Mouse (Mus musculus) midbrain, embryonic 14.5 days (tissue): ENCODE measurements around the gene Taf4. TPM values are rescaled to one million over a fixed set of nuclear protein-coding genes. Genes with fewer than 3 reads are reported as not detected.

ENCODE experiments used
- ATAC-seq: fragments of 200-750 bp; cut with Nextera tagmentation; 2 replicates; pipeline ENCODE4 v1.8.0; 2017; ENCODE audit warnings: moderate number of reproducible peaks, moderate library complexity; ENCODE audit not compliant: low FRiP score, low TSS enrichment
- DNase-seq: peaks from one replicate; pipeline ENCODE4 v3.0.0-alpha.2; 2015
- H3K27ac ChIP-seq: fragments of 300-500 bp; sonication (generic); replicated peaks from 2 replicates; pipeline ENCODE4 v1.5.1; 2014; ENCODE audit warnings: mild to moderate bottlenecking, low read depth, low read length, moderate library complexity
- H3K27me3 ChIP-seq: fragments of 300-500 bp; sonication (generic); 2 replicates; pipeline ENCODE4 v1.6.1; 2014; ENCODE audit warnings: low read length, control low read depth, mixed read lengths; ENCODE audit not compliant: control insufficient read depth, insufficient read depth
- H3K36me3 ChIP-seq: fragments of 300-500 bp; sonication (generic); 2 replicates; pipeline ENCODE4 v1.6.1; 2014; ENCODE audit warnings: low read length, control low read depth; ENCODE audit not compliant: control insufficient read depth, insufficient read depth
- H3K4me1 ChIP-seq: fragments of 300-500 bp; sonication (generic); 2 replicates; pipeline ENCODE4 v1.6.1; 2014; ENCODE audit warnings: mild to moderate bottlenecking, antibody characterized with exemption, low read length, control low read depth; ENCODE audit not compliant: control insufficient read depth, insufficient read depth
- H3K4me2 ChIP-seq: fragments of 300-500 bp; sonication (generic); 2 replicates; pipeline ENCODE4 v1.6.1; 2014; ENCODE audit warnings: mild to moderate bottlenecking, low read length, moderate library complexity
- H3K4me3 ChIP-seq: fragments of 300-500 bp; sonication (generic); replicated peaks from 2 replicates; pipeline ENCODE4 v1.5.1; 2014; ENCODE audit warnings: low read depth, low read length
- H3K9ac ChIP-seq: fragments of 300-500 bp; sonication (generic); replicated peaks from 2 replicates; pipeline ENCODE4 v1.6.1; 2014; ENCODE audit warnings: mild to moderate bottlenecking, low read length, moderate library complexity
- H3K9me3 ChIP-seq: fragments of 300-500 bp; sonication (generic); 2 replicates; pipeline ENCODE4 v1.6.1; 2016; ENCODE audit warnings: low read length, control low read depth, mixed read lengths; ENCODE audit not compliant: control insufficient read depth
- WGBS: fragments of 180-500 bp; shearing (Covaris S2); extraction: QIAGEN DNeasy Blood & Tissue Kit; methylation state at CpG from one replicate; pipeline ENCODE4 v1.1.7; 2014; 5-methylcytosine and 5-hydroxymethylcytosine counted together
- polyA plus RNA-seq: library from polyadenylated mRNA; unstranded; fragments of >200 nt; fragmentation: Nextera tagmentation; extraction: Ambion mirVana; gene quantifications from 2 replicates; pipeline ENCODE4 v1.2.1, GENCODE M21; 2014

Gene Taf4
- polyA plus RNA-seq, 1 experiment from 2014 or later = 5.4 TPM

- Histone ChIP-seq H3K9ac (no peak overlapping the region), H3K36me3 (no peaks in the 10 kb centered on the region), H3K4me2 (no peak overlapping the region), H3K4me1 (no peaks in the 10 kb centered on the region), H3K9me3 (no peaks in the 10 kb centered on the region), H3K27me3 (peaks cover 13% of the 10 kb centered on the region; the same call in 1 of the 2 replicates), H3K27ac (no peak overlapping the region), H3K4me3 (no peak overlapping the region)
- DNase-seq (no peak), ATAC-seq (no peak)
- WGBS = 75% methylated on average over 4 of the region's 4 CpGs
Measured at GRCm38 (mm10) chr2:180017632-180018031, 41.2 kb upstream of the Taf4 start.

- Histone ChIP-seq H3K36me3 (no peaks in the 10 kb centered on the region), H3K4me2 (no peak overlapping the region), H3K27me3 (no peaks in the 10 kb centered on the region), H3K9me3 (no peaks in the 10 kb centered on the region), H3K9ac (no peak overlapping the region), H3K27ac (no peak overlapping the region), H3K4me1 (no peaks in the 10 kb centered on the region), H3K4me3 (no peak overlapping the region)
- ATAC-seq = no peak
- WGBS = 88% methylated on average over 7 of the region's 7 CpGs
- no peak for DNase-seq
Measured at GRCm38 (mm10) chr2:180013686-180014085, 37.2 kb upstream of the Taf4 start.

GRCm38 (mm10) chr2:180011370-180011769, 34.9 kb upstream of the Taf4 start:
- H3K9me3 ChIP-seq = no peaks in the 10 kb centered on the region
- H3K27me3 ChIP-seq = no peaks in the 10 kb centered on the region
- H3K4me2 ChIP-seq = no peak overlapping the region
- ATAC-seq (no peak), DNase-seq (no peak)
- H3K9ac ChIP-seq = no peak overlapping the region
- H3K4me3 ChIP-seq = no peak overlapping the region
- no peaks in the 10 kb centered on the region for H3K36me3 ChIP-seq
- 86% methylated on average over 6 of the region's 6 CpGs for WGBS
- no peak overlapping the region for H3K27ac ChIP-seq
- H3K4me1 ChIP-seq = no peaks in the 10 kb centered on the region

DNA sequence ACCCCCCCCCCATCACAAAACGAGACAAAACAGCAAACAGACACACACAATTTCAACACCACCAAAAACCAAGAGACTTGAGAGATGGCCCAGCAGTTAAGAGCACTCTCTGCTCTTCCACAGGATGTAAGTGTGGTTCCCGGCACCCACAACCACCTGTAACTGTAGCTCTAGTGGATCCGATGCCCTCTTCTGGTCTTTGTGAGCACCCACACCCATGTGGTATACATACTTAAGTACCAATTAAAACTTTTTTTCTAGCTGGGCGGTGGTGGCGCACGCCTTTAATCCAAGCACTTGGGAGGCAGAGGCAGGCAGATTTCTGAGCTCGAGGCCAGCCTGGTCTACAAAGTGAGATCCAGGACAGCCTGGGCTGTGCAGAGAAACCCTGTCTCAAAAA, 34.2 kb upstream of the Taf4 start:
- Histone ChIP-seq H3K4me3 (no peak overlapping the region), H3K27ac (no peak overlapping the region), H3K4me1 (no peaks in the 10 kb centered on the region), H3K4me2 (no peak overlapping the region), H3K9me3 (no peaks in the 10 kb centered on the region), H3K9ac (no peak overlapping the region), H3K27me3 (no peaks in the 10 kb centered on the region), H3K36me3 (no peaks in the 10 kb centered on the region)
- 94% methylated on average over 7 of the region's 7 CpGs for WGBS
- DNase-seq (no peak), ATAC-seq (no peak)

GRCm38 (mm10) chr2:180006352-180007017, 30.0 kb upstream of the Taf4 start:
- no peak overlapping the region for H3K4me3 ChIP-seq
- no peak overlapping the region for H3K9ac ChIP-seq
- no peaks in the 10 kb centered on the region for H3K9me3 ChIP-seq
- no peak for DNase-seq
- H3K4me2 ChIP-seq = no peak overlapping the region
- no peak for ATAC-seq
- WGBS = 43% methylated on average over 9 of the region's 9 CpGs
- H3K27me3 ChIP-seq = no peaks in the 10 kb centered on the region
- no peaks in the 10 kb centered on the region for H3K4me1 ChIP-seq
- H3K27ac ChIP-seq = no peak overlapping the region
- no peaks in the 10 kb centered on the region for H3K36me3 ChIP-seq

GRCm38 (mm10) chr2:180005656-180006351, 29.4 kb upstream of the Taf4 start:
- Histone ChIP-seq H3K9ac (no peak overlapping the region), H3K4me2 (no peak overlapping the region), H3K9me3 (no peaks in the 10 kb centered on the region), H3K27ac (no peak overlapping the region), H3K27me3 (no peaks in the 10 kb centered on the region), H3K4me1 (no peaks in the 10 kb centered on the region), H3K4me3 (no peak overlapping the region), H3K36me3 (no peaks in the 10 kb centered on the region)
- 48% methylated on average over 5 of the region's 5 CpGs for WGBS
- DNase-seq (no peak), ATAC-seq (no peak)

DNA sequence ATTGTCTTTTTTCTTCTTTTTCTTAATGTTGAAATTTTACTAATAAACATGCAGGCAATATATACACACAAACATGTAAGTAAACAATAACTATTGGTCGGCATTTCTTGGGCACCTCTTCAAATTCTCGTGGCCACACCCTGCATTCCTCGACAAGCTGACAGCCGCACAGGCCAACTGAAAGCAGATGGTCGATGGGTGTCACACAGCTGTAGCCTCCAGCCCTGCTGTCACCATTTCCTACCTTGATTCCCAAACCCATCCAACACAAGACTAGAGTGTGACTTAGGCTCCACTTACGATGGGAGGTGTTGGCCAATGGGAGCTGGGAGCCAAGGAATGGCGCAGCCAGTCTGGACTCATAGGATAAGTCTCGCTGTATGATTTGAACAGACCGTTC, 25.2 kb upstream of the Taf4 start:
- Histone ChIP-seq H3K9me3 (no peaks in the 10 kb centered on the region), H3K4me1 (no peaks in the 10 kb centered on the region), H3K9ac (no peak overlapping the region), H3K36me3 (no peaks in the 10 kb centered on the region), H3K4me2 (no peak overlapping the region), H3K27me3 (no peaks in the 10 kb centered on the region), H3K27ac (no peak overlapping the region), H3K4me3 (no peak overlapping the region)
- ATAC-seq = no peak
- WGBS = 93% methylated on average over 9 of the region's 9 CpGs
- DNase-seq = no peak

DNA sequence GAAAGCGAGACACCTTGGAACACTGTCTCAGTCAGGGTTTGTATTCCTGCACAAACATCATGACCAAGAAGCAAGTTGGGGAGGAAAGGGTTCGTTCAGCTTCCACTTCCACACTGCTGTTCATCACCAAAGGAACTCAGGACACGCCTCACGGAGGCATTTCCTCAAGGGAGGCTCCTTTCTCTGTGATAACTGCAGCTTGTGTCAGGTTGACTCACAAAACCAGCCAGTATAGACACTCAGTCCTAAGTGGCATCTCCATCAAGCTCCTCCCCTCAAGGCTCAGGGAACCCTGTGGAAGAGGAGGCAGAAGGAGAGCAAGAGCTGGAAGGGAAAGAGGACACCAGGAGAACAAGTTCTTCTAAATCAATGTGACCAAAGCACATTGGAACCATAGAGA, 22.0 kb upstream of the Taf4 start:
- Histone ChIP-seq H3K4me1 (no peaks in the 10 kb centered on the region), H3K9me3 (no peaks in the 10 kb centered on the region), H3K36me3 (no peaks in the 10 kb centered on the region), H3K4me3 (no peak overlapping the region), H3K27ac (no peak overlapping the region), H3K27me3 (no peaks in the 10 kb centered on the region), H3K9ac (no peak overlapping the region), H3K4me2 (no peak overlapping the region)
- DNase-seq (no peak), ATAC-seq (no peak)
- 83% methylated on average over 4 of the region's 4 CpGs for WGBS

GRCm38 (mm10) chr2:179993071-179993470, 16.6 kb upstream of the Taf4 start:
- no peak for DNase-seq
- 91% methylated on average over 5 of the region's 5 CpGs for WGBS
- Histone ChIP-seq H3K27ac (no peak overlapping the region), H3K4me3 (no peak overlapping the region), H3K9me3 (no peaks in the 10 kb centered on the region), H3K36me3 (no peaks in the 10 kb centered on the region), H3K4me2 (no peak overlapping the region), H3K9ac (no peak overlapping the region), H3K27me3 (no peaks in the 10 kb centered on the region), H3K4me1 (no peaks in the 10 kb centered on the region)
- ATAC-seq = no peak
